ENCODE assay signal across 28 mouse cellular contexts in genomic region chr7:125545331-125545730, GRCm38 (mm10).
"Had no signal": no experiment of that assay in that cellular context is flagged by ENCODE, and none has a peak within 500 bp of the region (broad histone marks: within the 10 kb centered on the region; RNA-seq: fewer than 3 reads in every experiment).

No protein-coding gene starts in this region.

- H3K4me3 ChIP-seq: embryonic facial prominence, embryonic 10.5 days; embryonic facial prominence, embryonic 12.5 days; embryonic facial prominence, embryonic 13.5 days; embryonic facial prominence, embryonic 15.5 days; erythroblast, embryonic 14.5 days; forebrain, embryonic 10.5 days; forebrain, embryonic 12.5 days; forebrain, embryonic 13.5 days; forebrain, embryonic 15.5 days; gastrocnemius, adult 2 months; heart, adult 2 months had no signal

- H3K27ac ChIP-seq: embryonic facial prominence, embryonic 10.5 days; embryonic facial prominence, embryonic 12.5 days; embryonic facial prominence, embryonic 13.5 days; embryonic facial prominence, embryonic 15.5 days; forebrain, embryonic 10.5 days; forebrain, embryonic 12.5 days; forebrain, embryonic 13.5 days; forebrain, embryonic 15.5 days; gastrocnemius, adult 2 months; heart, adult 2 months had no signal

- DNase-seq: cerebellum, adult 2 months; cerebellum, adult 8-10 months; cerebellum, adult 9-10 months; cerebellum, adult 9-11 months; cerebellum, postnatal 10 days; cerebellum, postnatal 14 days; cerebellum, postnatal 25 days; cerebellum, postnatal 36 days; embryo, embryonic 11 days; forebrain, postnatal 0 days; gastrocnemius, adult 2 months; gastrocnemius, postnatal 10 days; gastrocnemius, postnatal 14 days; gastrocnemius, postnatal 25 days; gastrocnemius, postnatal 36 days; heart, adult 18-20 months; heart, adult 2 months had no signal

- H3K9me3 ChIP-seq: embryonic facial prominence, embryonic 10.5 days; embryonic facial prominence, embryonic 12.5 days; embryonic facial prominence, embryonic 13.5 days; embryonic facial prominence, embryonic 15.5 days; forebrain, embryonic 10.5 days; forebrain, embryonic 12.5 days; forebrain, embryonic 13.5 days; forebrain, embryonic 15.5 days had no signal

- ATAC-seq: forebrain, embryonic 13.5 days; forebrain, embryonic 14.5 days; forebrain, embryonic 15.5 days; forebrain, embryonic 16.5 days; forebrain, postnatal 0 days had no signal

- H3K4me2 ChIP-seq: embryonic facial prominence, embryonic 12.5 days; embryonic facial prominence, embryonic 13.5 days; embryonic facial prominence, embryonic 15.5 days; forebrain, embryonic 12.5 days; forebrain, embryonic 13.5 days; forebrain, embryonic 15.5 days had no signal

- H3K36me3 ChIP-seq: embryonic facial prominence, embryonic 10.5 days; embryonic facial prominence, embryonic 12.5 days; embryonic facial prominence, embryonic 13.5 days; embryonic facial prominence, embryonic 15.5 days; forebrain, embryonic 10.5 days; forebrain, embryonic 12.5 days; forebrain, embryonic 15.5 days had no signal

- H3K4me1 ChIP-seq: forebrain, embryonic 13.5 days; forebrain, embryonic 15.5 days had no signal

- H3K27me3 ChIP-seq: embryonic facial prominence, embryonic 15.5 days; forebrain, embryonic 15.5 days had no signal

- H3K9ac ChIP-seq: embryonic facial prominence, embryonic 12.5 days; embryonic facial prominence, embryonic 13.5 days; embryonic facial prominence, embryonic 15.5 days; forebrain, embryonic 12.5 days; forebrain, embryonic 13.5 days; forebrain, embryonic 15.5 days; forebrain, postnatal 0 days had no signal
